Mouse (Mus musculus) bone marrow, adult 2 months (tissue): ENCODE measurements around the gene Fn3krp.

Source experiments
- CTCF ChIP-seq: fragments of 200-500 bp; IDR thresholded peaks from 2 replicates; pipeline ENCODE4 v1.5.1; 2011; ENCODE audit warnings: low read length, control low read depth; ENCODE audit not compliant: control insufficient read depth, insufficient read depth
- POLR2A ChIP-seq: fragments of 200-500 bp; IDR thresholded peaks from 2 replicates; pipeline ENCODE4 v1.6.1; 2011; ENCODE audit warnings: low read depth, mild to moderate bottlenecking, control low read depth, low read length, borderline replicate concordance; ENCODE audit not compliant: control insufficient read depth

GRCm38 (mm10) chr11:121474831-121475230 is 53.6 kb downstream of the Fn3krp start:
- no peak for TF ChIP-seq POLR2A
- no peak for TF ChIP-seq CTCF
